Mouse (Mus musculus) limb, embryonic 13.5 days (tissue): ENCODE results near the gene Tekt5. TPM values are rescaled to one million over a fixed set of nuclear protein-coding genes. Genes with fewer than 3 reads are reported as not detected.

ENCODE experiments used
- ATAC-seq: fragments of 200-750 bp; cut with Nextera tagmentation; 2 replicates; pipeline ENCODE4 v1.8.0; 2017; ENCODE audit warnings: low read depth, moderate number of reproducible peaks, moderate TSS enrichment; ENCODE audit not compliant: low FRiP score
- H3K27ac ChIP-seq: fragments of 300-500 bp; sonication (generic); 2 replicates; pipeline ENCODE4 v1.5.1; 2015; ENCODE audit warnings: inconsistent platforms, mild to moderate bottlenecking, moderate library complexity
- H3K27me3 ChIP-seq: fragments of 300-500 bp; sonication (generic); 2 replicates; pipeline ENCODE4 v1.6.1; 2015; ENCODE audit warnings: mild to moderate bottlenecking, inconsistent platforms
- H3K36me3 ChIP-seq: fragments of 300-500 bp; sonication (generic); 2 replicates; pipeline ENCODE4 v1.6.1; 2015; ENCODE audit warnings: inconsistent platforms, mild to moderate bottlenecking, moderate library complexity
- H3K4me1 ChIP-seq: fragments of 300-500 bp; sonication (generic); 2 replicates; pipeline ENCODE4 v1.6.1; 2015; ENCODE audit warnings: inconsistent platforms
- H3K4me2 ChIP-seq: fragments of 300-500 bp; sonication (generic); replicated peaks from 2 replicates; pipeline ENCODE4 v1.6.1; 2015; ENCODE audit warnings: inconsistent platforms, mild to moderate bottlenecking, moderate library complexity
- H3K4me3 ChIP-seq: fragments of 300-500 bp; sonication (generic); 2 replicates; pipeline ENCODE4 v1.5.1; 2015; ENCODE audit warnings: moderate library complexity, mild to moderate bottlenecking, inconsistent platforms
- H3K9ac ChIP-seq: fragments of 300-500 bp; sonication (generic); 2 replicates; pipeline ENCODE4 v1.6.1; 2015; ENCODE audit warnings: mild to moderate bottlenecking, inconsistent platforms
- H3K9me3 ChIP-seq: fragments of 300-500 bp; sonication (generic); 2 replicates; pipeline ENCODE4 v1.6.1; 2016; ENCODE audit warnings: inconsistent platforms
- WGBS: fragments of 180-500 bp; shearing (Covaris S2); methylation state at CpG from one replicate; pipeline ENCODE4 v1.1.7; 2015; 5-methylcytosine and 5-hydroxymethylcytosine counted together
- polyA plus RNA-seq: library from polyadenylated mRNA; unstranded; fragments of >200 nt; fragmentation: Nextera tagmentation; extraction: Ambion mirVana; gene quantifications from 2 replicates; pipeline ENCODE4 v1.2.1, GENCODE M21; 2015

Gene Tekt5
- polyA plus RNA-seq, 1 experiment from 2014 or later, result 0.15 TPM

- Histone ChIP-seq H3K9me3 (no peaks in the 10 kb centered on the region), H3K36me3 (no peaks in the 10 kb centered on the region), H3K4me2 (peak overlapping the region; percentile 56), H3K27me3 (peaks cover 5% of the 10 kb centered on the region; the same call in 1 of the 2 replicates), H3K4me3 (peak overlapping the region; percentile 10), H3K9ac (peak overlapping the region; percentile 50; the same call in 1 of the 2 replicates), H3K4me1 (peaks cover 20% of the 10 kb centered on the region), H3K27ac (no peak overlapping the region)
- peak; percentile 58 for ATAC-seq
- WGBS, result 21% methylated on average over 13 of the region's 13 CpGs
Measured at GRCm38 (mm10) chr16:10374254-10375011, 20.9 kb downstream of the Tekt5 start.

GRCm38 (mm10) chr16:10372372-10372771, 22.9 kb downstream of the Tekt5 start:
- Histone ChIP-seq H3K9me3 (no peaks in the 10 kb centered on the region), H3K27ac (no peak overlapping the region), H3K36me3 (no peaks in the 10 kb centered on the region), H3K27me3 (no peaks in the 10 kb centered on the region), H3K4me1 (peaks cover 22% of the 10 kb centered on the region), H3K4me2 (no peak overlapping the region), H3K4me3 (no peak overlapping the region), H3K9ac (no peak overlapping the region)
- 83% methylated on average over 4 of the region's 4 CpGs for WGBS
- no peak for ATAC-seq

- Histone ChIP-seq H3K27ac (peak overlapping the region; percentile 48; the same call in 1 of the 2 replicates), H3K27me3 (no peaks in the 10 kb centered on the region), H3K36me3 (no peaks in the 10 kb centered on the region), H3K4me1 (peaks cover 39% of the 10 kb centered on the region), H3K9me3 (no peaks in the 10 kb centered on the region), H3K4me2 (no peak overlapping the region), H3K9ac (no peak overlapping the region), H3K4me3 (no peak overlapping the region)
- WGBS, result 70% methylated on average over 1 of the region's 1 CpGs
- ATAC-seq, result no peak
Measured at GRCm38 (mm10) chr16:10369996-10370395, 25.3 kb downstream of the Tekt5 start.

GRCm38 (mm10) chr16:10369468-10369934, 25.8 kb downstream of the Tekt5 start:
- Histone ChIP-seq H3K36me3 (no peaks in the 10 kb centered on the region), H3K4me1 (peaks cover 36% of the 10 kb centered on the region), H3K27ac (no peak overlapping the region), H3K9ac (no peak overlapping the region), H3K4me2 (no peak overlapping the region), H3K4me3 (no peak overlapping the region), H3K27me3 (no peaks in the 10 kb centered on the region), H3K9me3 (no peaks in the 10 kb centered on the region)
- no peak for ATAC-seq
- WGBS, result 53% methylated on average over 3 of the region's 3 CpGs

- Histone ChIP-seq H3K4me2 (no peak overlapping the region), H3K36me3 (no peaks in the 10 kb centered on the region), H3K4me1 (peaks cover 33% of the 10 kb centered on the region), H3K27ac (peak overlapping the region; percentile 49), H3K27me3 (no peaks in the 10 kb centered on the region), H3K9ac (peak overlapping the region; percentile 10; the same call in 1 of the 2 replicates), H3K4me3 (no peak overlapping the region), H3K9me3 (no peaks in the 10 kb centered on the region)
- whole genome bisulfite sequencing, result 62% methylated on average over 14 of the region's 14 CpGs
- peak; percentile 41; the same call in 1 of the 2 replicates for ATAC-seq
Measured at GRCm38 (mm10) chr16:10366240-10367217, 28.8 kb downstream of the Tekt5 start.

- Histone ChIP-seq H3K36me3 (no peaks in the 10 kb centered on the region), H3K4me3 (no peak overlapping the region), H3K4me1 (peaks cover 29% of the 10 kb centered on the region), H3K9ac (peak overlapping the region; percentile 10; the same call in 1 of the 2 replicates), H3K27ac (peak overlapping the region; percentile 49), H3K4me2 (no peak overlapping the region), H3K9me3 (no peaks in the 10 kb centered on the region), H3K27me3 (no peaks in the 10 kb centered on the region)
- ATAC-seq, result no peak
- 58% methylated on average over 4 of the region's 4 CpGs for WGBS
Measured at GRCm38 (mm10) chr16:10365796-10366195, 29.5 kb downstream of the Tekt5 start.

GRCm38 (mm10) chr16:10363061-10363460, 32.2 kb downstream of the Tekt5 start:
- ATAC-seq, result no peak
- no peak overlapping the region for H3K4me2 ChIP-seq
- no peak overlapping the region for H3K27ac ChIP-seq
- H3K9me3 ChIP-seq, result no peaks in the 10 kb centered on the region
- H3K4me1 ChIP-seq, result peaks cover 18% of the 10 kb centered on the region
- 41% methylated on average over 1 of the region's 1 CpGs for WGBS
- no peaks in the 10 kb centered on the region for H3K36me3 ChIP-seq
- no peak overlapping the region for H3K4me3 ChIP-seq
- H3K9ac ChIP-seq, result no peak overlapping the region
- H3K27me3 ChIP-seq, result no peaks in the 10 kb centered on the region

- WGBS, result 72% methylated on average over 6 of the region's 6 CpGs
- Histone ChIP-seq H3K4me2 (no peak overlapping the region), H3K9ac (no peak overlapping the region), H3K27me3 (no peaks in the 10 kb centered on the region), H3K4me3 (no peak overlapping the region), H3K36me3 (no peaks in the 10 kb centered on the region), H3K4me1 (peaks cover 11% of the 10 kb centered on the region; the same call in 1 of the 2 replicates), H3K9me3 (no peaks in the 10 kb centered on the region), H3K27ac (no peak overlapping the region)
- no peak for ATAC-seq
Measured at GRCm38 (mm10) chr16:10359241-10359640, 36.0 kb downstream of the Tekt5 start.

GRCm38 (mm10) chr16:10358010-10358934, 37.0 kb downstream of the Tekt5 start:
- Histone ChIP-seq H3K4me1 (peaks cover 11% of the 10 kb centered on the region; the same call in 1 of the 2 replicates), H3K27ac (no peak overlapping the region), H3K9ac (peak overlapping the region; percentile 25; the same call in 1 of the 2 replicates), H3K27me3 (no peaks in the 10 kb centered on the region), H3K36me3 (no peaks in the 10 kb centered on the region), H3K9me3 (no peaks in the 10 kb centered on the region), H3K4me3 (peak overlapping the region; percentile 21), H3K4me2 (peak overlapping the region; percentile 58)
- WGBS, result 14% methylated on average over 29 of the region's 30 CpGs
- ATAC-seq, result peak; percentile 81; the same call in 1 of the 2 replicates

GRCm38 (mm10) chr16:10355004-10355403, 40.3 kb downstream of the Tekt5 start:
- no peaks in the 10 kb centered on the region for H3K9me3 ChIP-seq
- H3K4me1 ChIP-seq, result peaks cover 11% of the 10 kb centered on the region; the same call in 1 of the 2 replicates
- no peaks in the 10 kb centered on the region for H3K36me3 ChIP-seq
- no peak; the same call in 1 of the 2 replicates for ATAC-seq
- H3K27me3 ChIP-seq, result no peaks in the 10 kb centered on the region
- no peak overlapping the region for H3K4me3 ChIP-seq
- H3K9ac ChIP-seq, result no peak overlapping the region
- H3K4me2 ChIP-seq, result no peak overlapping the region
- H3K27ac ChIP-seq, result no peak overlapping the region

- Histone ChIP-seq H3K9me3 (no peaks in the 10 kb centered on the region), H3K4me2 (no peak overlapping the region), H3K4me1 (peaks cover 16% of the 10 kb centered on the region; the same call in 1 of the 2 replicates), H3K36me3 (no peaks in the 10 kb centered on the region), H3K27ac (no peak overlapping the region), H3K4me3 (no peak overlapping the region), H3K9ac (no peak overlapping the region), H3K27me3 (no peaks in the 10 kb centered on the region)
- WGBS, result 55% methylated on average over 9 of the region's 9 CpGs
- ATAC-seq, result no peak
Measured at GRCm38 (mm10) chr16:10351050-10351636, 44.1 kb downstream of the Tekt5 start.
